Mouse (Mus musculus) left cerebral cortex, adult 11 months (tissue): Measurements from ENCODE around the gene Pkn3.
A peak's percentile ranks its signal among the peaks of the same experiment; 100 is the strongest.

Experiments used
- DNase-seq: peaks from one replicate; pipeline ENCODE4 v3.0.0; 2022; ENCODE audit warnings: low spot score

Gene Pkn3

DNA sequence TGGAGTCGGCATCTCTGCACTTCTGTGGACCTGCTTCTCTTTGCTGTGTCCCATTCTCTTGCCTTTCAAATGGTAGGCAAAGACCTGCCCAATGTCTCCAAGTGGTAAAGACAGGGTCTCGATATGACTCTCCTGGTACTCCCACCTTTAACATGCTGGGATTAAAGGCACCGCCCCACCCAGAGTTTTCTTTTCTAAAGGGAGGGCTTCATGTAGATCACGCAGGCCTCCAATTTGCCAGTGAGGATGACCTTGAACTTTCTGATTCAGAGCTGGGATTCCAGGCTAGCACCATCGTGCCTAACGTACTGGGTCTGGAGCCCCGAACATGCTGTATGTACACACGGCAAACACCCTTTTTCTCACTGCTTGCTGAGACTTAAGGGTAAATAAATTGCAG is 14.2 kb upstream of the Pkn3 start:
- DNase-seq, result no peak

GRCm38 (mm10) chr2:30063791-30064190 is 13.7 kb upstream of the Pkn3 start:
- no peak for DNase-seq

GRCm38 (mm10) chr2:30064298-30064697 is 13.2 kb upstream of the Pkn3 start:
- DNase-seq, result no peak

DNA sequence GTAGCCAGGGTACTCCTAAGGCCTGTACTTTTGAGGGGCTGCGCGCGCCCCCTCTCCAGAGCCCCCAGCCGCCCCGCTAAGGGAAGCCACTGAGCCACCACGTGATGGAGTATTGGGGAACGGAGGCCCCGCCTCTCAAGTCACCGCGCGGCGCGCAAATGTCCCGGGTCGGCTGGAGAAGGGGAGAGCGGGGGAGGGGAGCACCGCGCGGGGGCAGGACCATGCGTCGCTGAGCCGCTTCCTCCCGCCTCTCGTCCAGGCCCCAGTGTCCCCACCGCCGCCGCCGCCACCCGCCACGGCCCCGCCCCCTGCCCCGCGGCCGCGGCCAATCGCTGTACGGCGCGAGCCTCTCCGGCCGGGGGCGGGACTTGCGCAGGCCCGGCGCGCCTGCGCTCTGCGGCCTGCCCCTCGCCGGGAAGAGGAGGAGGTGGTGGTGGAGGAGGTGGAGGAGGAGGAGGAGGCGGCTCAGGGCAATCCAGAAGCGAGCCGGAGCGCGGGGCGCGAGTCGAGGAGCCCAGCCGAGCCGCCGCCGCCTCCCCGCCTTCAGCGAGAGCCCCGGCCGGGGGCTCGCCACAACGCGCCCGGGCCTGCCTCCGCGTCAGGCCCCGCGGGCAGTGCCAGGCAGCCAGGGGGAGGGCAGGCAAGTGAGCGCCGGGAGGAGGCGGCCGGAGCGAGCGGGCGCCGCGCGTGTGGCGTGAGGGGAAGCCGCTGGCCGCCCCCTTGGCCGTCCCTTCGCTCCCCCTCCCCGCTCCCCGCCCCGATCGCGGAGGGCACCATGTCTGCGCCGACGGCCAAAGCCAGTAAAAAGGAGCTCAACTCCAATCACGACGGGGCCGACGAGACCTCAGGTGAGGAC is 11.2 kb upstream of the Pkn3 start:
- peak; percentile 87 for DNase-seq

GRCm38 (mm10) chr2:30067031-30067888 is 10.2 kb upstream of the Pkn3 start:
- DNase-seq, result no peak

GRCm38 (mm10) chr2:30067962-30068361 is 9.5 kb upstream of the Pkn3 start:
- no peak for DNase-seq

DNA sequence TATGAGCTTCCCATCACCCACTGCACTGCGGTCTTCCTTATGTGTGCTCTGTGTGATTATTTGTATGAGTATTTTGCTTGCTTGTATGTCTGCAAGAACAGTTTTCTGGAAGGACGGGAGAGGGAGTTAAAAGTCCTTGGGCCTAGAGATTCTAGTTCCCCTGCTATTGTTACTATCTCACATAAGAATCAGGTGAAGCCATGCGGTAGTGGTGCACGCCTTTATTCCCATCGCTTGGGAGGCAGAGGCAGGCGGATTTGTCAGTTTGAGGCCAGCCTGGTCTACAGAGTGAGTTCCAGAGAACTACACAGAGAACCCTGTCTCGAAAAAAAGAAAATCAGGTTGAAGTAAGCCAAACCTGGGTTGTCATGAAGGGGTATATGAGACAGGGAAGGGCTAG is 4.6 kb upstream of the Pkn3 start:
- no peak for DNase-seq

DNA sequence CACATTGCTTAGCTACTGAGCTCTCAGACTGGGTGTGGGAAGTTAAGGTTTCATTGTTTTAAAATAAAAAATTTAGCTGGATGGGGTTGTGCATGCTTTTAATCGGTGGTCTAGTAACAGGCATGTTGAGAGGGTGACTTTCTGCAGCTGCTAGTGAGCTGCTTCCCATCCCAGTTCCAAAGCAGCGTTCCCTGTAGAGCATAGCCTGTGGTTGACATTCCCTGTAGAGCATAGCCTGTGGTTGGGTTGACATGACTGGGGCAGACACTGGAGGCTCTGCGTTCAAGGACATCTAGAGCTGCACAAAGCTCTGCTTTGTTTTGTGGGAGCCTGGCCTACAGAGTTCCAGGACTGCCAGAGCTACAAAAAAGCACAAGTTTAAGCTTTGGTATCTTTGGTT is 4.2 kb upstream of the Pkn3 start:
- no peak for DNase-seq

DNA sequence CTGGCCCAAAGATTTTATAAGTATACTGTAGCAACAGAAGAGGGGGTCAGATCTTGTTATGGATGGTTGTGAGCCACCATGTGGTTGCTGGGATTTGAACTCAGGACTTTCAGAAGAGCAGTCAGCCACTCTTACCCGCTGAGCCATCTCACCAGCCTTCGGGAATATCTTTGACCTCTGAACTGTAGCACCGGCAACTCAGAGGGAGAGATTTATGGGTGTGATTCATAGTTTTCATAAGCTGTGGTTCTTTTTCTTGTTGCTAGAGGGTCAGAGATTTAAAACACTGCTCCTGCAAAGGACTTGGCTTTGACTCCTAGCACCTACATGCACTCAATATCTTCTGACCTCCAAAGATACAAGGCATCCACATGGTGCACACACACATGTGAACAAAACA is 1.9 kb upstream of the Pkn3 start:
- no peak for DNase-seq

DNA sequence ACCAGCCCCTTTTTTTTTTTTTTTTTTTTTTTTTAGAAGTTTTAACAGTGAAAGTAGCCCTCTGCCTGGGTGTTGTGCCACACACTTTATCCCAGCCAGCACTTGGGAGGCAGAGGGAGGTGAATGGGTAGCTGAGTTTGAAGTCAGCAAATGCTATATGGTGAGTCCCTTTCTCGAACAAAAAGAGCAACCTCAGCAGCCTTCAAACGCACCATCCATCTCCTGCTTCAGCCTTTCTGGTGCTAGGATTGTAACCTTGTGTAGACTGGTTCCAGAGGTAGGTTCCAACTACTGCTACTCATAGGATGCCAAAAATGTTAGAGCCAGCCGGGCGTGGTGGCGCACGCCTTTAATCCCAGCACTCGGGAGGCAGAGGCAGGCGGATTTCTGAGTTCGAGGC is 1.0 kb upstream of the Pkn3 start:
- DNase-seq, result no peak

GRCm38 (mm10) chr2:30076959-30077358 is 525 bp upstream of the Pkn3 start:
- no peak for DNase-seq

DNA sequence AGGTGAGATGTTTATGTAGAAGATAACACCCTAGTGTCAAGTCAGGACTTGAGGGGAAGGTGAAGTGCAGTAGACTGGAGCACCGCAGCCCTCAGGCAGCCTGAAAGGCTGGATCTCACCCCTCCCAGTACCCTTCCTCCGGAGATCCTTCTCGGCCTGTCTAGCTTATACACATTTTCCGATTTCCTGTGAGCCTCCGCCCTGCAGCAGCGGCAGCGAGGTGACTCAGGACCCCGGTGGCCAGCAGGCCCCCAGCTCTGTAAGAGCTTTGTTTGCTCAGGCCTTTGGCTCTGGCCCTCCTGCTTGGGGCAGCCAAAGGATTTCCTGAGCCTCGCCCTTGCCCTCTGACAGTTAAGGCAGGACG is 847 bp downstream of the Pkn3 start:
- DNase-seq, result no peak

GRCm38 (mm10) chr2:30078760-30079159 is 1.3 kb downstream of the Pkn3 start:
- DNase-seq, result no peak

GRCm38 (mm10) chr2:30080181-30080800 is 2.8 kb downstream of the Pkn3 start:
- DNase-seq, result no peak

DNA sequence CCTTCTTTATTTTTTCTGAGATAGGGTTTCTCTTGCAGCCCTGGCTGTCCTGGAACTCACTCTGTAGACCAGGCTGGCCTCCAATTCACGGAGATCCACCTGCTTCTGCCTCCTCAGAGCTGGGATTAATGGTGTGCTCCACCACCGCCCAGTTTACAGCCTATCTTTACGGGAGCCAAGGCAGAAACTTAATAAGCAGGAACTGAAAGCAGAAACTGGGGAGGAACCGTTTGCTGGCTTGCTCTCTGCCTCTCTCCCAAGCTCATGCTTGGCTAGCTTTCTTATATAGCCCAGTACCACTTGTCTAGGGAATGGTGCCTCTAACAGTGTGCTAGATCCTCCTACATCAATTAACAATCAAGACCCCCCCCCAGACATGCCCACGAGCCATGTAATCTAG is 6.6 kb downstream of the Pkn3 start:
- no peak for DNase-seq

- no peak for DNase-seq
Measured at GRCm38 (mm10) chr2:30084632-30085031, 7.1 kb downstream of the Pkn3 start.

GRCm38 (mm10) chr2:30087310-30087709 is 9.8 kb downstream of the Pkn3 start:
- DNase-seq, result no peak

DNA sequence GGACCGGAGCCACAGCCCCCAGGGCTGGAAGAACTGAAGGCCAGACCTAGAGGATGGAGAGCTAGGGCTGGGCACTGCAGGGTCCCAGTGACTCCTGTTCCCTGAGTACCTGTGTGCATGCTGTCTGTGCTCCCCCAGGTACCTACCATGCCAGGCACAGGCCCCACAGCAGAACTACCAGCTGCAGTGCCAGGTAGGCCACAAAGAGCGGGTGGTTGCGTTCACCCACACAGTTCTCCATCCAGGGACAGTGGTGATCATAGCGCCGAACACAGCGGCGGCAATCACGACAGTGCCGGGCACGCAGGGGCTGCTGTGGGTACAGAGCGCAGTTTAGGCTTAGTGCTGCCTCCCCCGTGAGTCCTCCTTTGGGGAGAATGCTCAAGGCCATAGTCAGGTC is 14.0 kb downstream of the Pkn3 start:
- no peak for DNase-seq

DNA sequence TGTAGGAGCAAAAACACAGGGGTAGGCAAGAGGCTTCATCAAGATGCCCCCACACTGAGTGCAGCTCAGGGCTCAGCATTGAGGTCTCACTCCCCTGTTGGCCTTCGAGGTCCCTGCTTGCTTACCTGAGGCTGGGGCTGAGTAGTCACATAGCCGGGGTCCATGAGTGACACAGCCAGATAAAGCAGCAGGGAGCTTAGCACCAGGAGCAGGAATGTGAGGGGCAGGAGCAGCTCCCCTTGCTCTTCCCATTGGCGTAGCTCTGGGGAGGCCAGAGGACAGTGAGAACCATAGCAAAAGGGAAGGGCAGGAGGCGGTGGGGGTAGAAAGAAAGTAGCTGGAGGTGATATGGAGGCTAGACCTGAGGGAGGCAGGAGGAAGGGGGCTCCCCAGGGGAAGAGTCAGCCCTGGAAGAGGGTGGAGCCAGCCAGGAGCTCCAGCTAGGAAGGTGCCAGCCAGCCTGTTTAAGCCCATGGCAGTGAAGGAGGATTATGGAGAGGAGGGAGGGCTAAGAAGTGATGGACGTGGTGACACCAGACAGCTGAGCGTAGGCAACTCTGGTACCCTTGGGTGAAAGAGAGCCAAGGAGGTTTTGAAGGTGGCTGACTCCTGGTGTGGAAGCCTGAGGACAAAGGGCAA is 14.9 kb downstream of the Pkn3 start:
- no peak for DNase-seq

- DNase-seq, result peak; percentile 87
Measured at GRCm38 (mm10) chr2:30093471-30094207, 16.2 kb downstream of the Pkn3 start, which contains the start of gene Zdhhc12. Gene Zdhhc12, minus strand, starts transcription at chr2:30093648.

DNA sequence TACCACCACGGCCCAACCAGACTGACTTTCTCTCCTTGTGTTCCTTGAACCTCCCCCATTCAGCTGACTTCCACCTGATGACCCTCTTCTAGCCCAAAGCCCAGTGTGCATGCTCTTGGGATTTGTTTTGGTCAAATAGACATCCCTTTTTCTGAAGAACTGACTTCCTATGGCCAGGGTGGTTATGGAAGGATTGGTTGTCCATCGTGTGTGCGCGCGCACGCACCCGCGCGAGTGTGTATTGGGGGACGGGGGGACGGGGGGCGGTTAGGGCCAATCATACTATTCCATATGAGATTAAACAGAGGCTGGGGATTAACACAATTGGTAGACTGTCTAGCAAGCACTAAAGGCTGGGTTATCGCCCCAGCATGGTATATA is 16.7 kb downstream of the Pkn3 start:
- no peak for DNase-seq
